Mouse (Mus musculus): ENCODE data around the gene Cby1.
A peak's percentile ranks its signal among the peaks of the same experiment; 100 is the strongest.

The Cby1 gene

GRCm38 (mm10) chr15:79681973-79682372, 23.0 kb downstream of the Cby1 start:
- DNase-seq: no peak

- no peak for DNase-seq
These were observed 24.1 kb downstream of the Cby1 start for GRCm38 (mm10) chr15:79683146-79683545.

DNA sequence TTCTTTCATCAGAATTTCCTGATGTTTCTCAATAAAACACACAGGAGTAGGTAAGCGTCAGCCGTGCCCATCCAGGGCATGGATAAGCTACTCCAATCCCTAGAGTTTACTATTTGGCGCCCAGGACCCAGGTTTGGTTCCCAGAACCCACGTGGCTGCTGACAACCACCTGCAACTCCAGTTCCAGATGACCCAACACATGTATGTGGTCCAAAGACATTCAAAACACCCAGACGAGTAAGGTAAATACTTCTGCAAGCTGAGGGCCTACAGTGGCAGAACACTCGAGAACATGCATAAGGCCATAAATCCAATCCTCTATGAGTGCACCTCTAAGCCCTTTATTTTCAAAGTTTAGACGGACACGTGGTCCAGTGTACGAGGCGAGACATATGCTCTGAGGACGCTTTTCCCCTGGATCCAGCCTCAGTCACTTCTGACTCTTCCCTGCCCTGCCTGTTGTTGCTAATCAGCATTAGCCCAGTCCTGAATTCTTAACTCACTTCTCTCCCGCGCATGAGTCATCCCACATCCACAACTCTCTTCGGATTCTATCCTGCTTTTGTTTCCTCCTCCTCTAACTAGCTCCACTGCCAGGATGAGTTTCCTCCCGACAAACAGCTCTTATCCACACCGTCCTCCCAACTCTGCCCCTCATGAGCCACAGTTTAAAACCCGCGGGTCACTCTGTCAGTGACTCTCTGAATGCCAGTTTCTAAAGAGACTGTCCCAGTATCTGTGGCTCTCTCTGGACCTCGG, 24.9 kb downstream of the Cby1 start:
- DNase-seq: no peak

- no peak for DNase-seq
These were observed 25.6 kb downstream of the Cby1 start for GRCm38 (mm10) chr15:79684616-79685015.

- no peak for DNase-seq
These were observed 26.2 kb downstream of the Cby1 start for GRCm38 (mm10) chr15:79685141-79685641.

DNA sequence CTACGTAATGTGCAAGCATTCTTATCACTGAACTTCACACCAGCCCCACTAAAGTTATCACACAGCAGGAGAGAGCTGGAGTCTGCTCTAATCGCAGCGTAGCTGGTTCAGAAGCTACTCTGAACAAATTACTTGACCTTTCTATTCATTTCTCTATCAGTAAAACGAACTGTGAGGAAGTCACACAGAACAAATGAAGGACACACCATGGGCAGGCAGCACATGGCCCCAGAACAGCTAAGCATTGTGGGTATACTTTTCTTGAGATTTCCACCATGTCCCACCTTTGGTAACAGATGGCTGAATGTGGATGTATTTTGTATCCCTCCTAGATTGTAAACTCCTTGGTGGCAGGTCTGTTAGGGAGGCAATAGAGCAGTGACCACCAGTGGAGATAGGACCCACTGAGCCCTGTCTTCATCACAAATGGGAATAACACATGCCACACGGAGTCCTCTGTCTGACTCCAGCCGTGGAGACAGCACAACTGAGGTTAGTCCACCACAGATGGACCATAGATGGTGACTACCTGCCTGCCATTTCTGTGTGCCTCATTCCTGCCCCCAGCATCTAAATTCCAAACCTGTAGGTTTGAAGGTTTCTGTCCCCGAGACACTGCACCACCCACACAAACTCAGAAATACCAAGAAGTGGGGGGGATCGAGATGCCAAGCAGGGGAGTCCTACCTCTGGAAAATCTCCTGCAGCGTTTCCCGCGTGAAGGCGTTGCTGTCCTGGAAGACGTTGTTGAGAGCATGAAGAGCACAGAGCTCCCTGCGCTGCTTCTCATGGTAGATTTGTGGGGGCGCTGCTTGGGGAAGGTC, 27.3 kb downstream of the Cby1 start:
- no peak for DNase-seq

DNA sequence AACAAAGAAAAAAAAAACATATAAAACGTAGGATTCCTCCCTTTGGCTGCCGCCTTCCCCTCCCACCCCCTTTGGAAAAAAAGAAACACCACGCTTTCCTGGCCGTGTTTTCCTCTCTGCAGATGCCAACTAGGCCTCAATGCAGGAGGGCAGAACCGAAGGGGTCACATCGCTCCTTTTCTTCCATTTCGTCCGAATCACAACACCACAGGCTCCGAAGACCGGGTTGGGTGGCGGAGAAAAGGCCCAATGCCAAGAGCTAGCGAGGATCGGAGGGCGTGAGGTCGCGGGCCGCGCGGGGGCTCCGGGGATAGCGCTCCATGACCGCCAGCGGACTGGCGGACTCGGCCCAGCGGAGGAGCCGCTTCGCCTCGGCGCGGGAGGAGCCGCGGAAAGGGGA, 28.2 kb downstream of the Cby1 start:
- no peak for DNase-seq

- DNase-seq: peak; percentile 91 to 93
These were observed 28.8 kb downstream of the Cby1 start, which contains the start of gene Josd1 for GRCm38 (mm10) chr15:79687646-79688267. Gene Josd1 (minus strand): TSS chr15:79687919.

DNA sequence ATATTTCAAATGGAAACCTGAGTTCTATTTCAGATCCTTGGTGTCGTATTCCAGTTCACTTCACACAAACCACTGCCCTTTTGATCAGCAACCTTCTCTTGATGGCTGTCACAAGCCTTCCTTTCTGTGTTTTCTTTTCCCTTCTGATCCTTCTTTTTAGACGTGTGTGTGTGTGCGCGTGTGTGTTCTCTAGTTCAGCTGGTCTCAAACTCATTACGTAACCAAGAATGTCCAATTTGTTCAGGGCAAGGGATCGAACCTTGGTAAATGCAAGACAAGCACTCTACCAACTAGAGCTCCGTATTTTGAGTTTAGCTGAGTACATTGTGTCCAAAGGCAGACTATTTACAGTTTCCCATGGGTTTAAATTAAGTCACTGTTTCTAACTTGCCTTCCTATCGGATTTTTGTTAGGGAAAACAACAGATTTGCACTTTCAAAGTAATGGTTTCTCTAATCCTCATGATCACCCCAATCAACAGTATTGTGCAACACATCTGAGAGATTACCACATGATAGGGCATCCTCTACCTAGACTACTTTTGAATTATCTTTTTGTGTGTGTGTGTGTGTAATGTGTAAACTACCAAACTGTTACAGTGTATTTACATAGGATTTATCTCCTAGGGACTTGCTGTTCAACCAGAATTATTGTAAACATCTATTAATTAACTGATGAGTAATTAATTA, 29.4 kb downstream of the Cby1 start:
- no peak for DNase-seq

GRCm38 (mm10) chr15:79689662-79690425, 30.8 kb downstream of the Cby1 start:
- DNase-seq: no peak

GRCm38 (mm10) chr15:79690426-79691022, 31.5 kb downstream of the Cby1 start, which contains the start of gene Gtpbp1:
Gene Gtpbp1 (plus strand): TSS chr15:79690845.
- DNase-seq: peak; percentile 89 to 96

DNA sequence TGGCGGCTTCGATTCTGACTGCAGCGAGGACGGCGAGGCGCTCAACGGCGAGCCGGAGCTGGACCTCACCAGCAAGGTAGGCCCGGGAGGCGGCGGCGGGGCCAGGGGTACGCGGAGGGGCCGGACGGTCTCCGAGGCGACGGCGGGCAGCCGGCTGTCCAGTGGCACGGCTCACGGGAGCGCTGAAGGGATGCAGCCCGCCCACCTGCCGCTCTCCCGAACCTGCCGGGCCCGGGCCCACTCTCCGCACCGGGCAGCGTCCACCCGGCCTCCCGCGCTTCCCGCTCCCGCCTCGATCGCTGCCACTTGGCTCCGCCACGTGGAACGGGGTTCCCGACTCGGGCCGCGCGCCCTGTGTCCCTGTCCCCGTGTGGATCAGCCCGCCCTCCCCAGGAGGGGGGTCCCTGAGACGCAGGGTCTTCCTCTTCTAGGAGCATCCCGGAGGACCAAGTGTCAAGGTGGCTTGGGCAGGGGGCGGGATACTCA, 32.1 kb downstream of the Cby1 start:
- peak; percentile 49 to 52 for DNase-seq

DNA sequence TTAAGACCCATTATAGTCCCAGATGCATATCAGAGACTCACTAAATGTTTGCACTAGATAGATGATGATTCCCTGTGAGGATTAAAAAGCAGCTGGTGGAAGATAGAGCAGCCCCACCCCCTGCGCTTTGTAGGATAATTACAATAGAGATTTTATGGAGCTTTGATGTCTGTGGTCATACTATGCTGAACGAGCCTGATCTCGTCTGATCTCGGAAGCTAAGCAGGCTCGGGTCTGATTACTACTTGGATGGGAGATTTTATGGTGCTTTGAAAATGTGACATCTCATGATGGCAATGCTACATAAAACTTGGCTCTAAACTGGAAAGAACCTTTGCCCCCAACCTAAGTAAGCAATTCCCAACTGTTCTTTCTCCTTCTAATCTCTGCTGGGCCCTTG, 33.3 kb downstream of the Cby1 start:
- no peak for DNase-seq

GRCm38 (mm10) chr15:79693740-79694139, 34.7 kb downstream of the Cby1 start:
- peak; percentile 48 to 61 for DNase-seq

DNA sequence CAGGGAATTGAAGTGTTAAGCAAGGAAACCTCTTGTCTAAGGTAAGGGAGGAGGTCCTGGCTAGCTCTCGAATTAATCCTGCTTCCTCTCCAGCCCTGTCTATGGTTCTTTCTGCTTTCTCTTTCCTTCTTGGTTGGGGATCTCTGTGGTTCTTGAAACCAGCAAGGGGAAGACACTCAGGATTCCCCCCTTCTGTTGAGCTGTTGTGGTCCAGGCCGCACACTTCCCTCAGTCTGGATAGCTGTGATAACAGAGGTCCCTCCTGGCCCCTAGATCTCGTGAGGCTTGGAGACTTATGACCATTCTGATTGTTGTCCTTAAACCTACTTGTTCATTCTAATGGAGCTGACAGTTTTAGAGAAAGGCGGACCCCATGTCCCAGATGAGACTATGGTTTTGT, 35.5 kb downstream of the Cby1 start:
- DNase-seq: no peak

DNA sequence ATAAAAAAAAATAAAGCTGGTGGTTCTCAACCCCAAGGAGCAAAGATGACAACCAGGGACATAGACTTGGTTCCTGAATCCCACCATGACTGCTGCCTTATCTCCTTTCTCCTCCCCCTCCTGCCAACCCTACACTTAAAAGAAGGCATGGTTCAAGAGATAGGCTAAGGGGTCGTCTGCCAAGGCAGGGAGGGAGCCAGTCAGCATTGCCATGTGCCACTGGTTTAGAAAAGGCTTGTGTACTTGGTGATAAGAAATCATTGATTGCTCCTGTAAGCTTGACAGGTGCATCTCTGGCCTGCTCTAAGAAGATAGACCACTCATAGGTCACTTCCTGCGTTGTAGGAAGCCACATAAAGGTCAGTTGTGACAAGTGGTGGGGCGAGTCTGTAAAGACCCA, 36.5 kb downstream of the Cby1 start:
- DNase-seq: no peak

DNA sequence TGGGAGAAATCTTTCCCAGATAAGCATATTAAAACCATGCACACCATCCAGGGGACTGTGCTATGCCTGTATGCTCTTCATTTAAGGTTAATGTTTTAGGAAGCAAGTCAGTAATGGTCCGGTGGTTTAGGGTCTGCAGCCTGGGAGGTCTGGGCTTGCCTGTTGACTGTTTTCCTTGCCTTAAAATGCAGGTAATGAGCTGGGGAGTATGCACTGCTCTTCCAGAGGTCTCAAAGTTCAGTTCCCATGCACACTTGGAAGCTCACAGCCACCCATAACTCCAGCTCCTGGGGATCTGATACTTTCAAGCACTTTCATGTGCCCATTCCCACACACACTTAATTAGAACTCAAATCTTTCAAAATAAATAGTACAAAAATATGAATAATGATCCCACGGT, 37.5 kb downstream of the Cby1 start:
- no peak for DNase-seq

- DNase-seq: no peak
These were observed 38.0 kb downstream of the Cby1 start for GRCm38 (mm10) chr15:79697011-79697410.

- DNase-seq: no peak
These were observed 38.7 kb downstream of the Cby1 start for GRCm38 (mm10) chr15:79697558-79698187.

GRCm38 (mm10) chr15:79706603-79707214, 47.7 kb downstream of the Cby1 start:
- no peak for DNase-seq

Data from thymus, adult 18-20 months (tissue).